Mouse (Mus musculus) thymus, adult 18-20 months (tissue): ENCODE results near the gene Chchd3.

Experiments
- DNase-seq, 2 experiments: peaks; one replicate each; pipeline ENCODE4 v3.0.0; 2022; ENCODE audit warnings: mixed read lengths in 2 of 2

Gene Chchd3

DNA sequence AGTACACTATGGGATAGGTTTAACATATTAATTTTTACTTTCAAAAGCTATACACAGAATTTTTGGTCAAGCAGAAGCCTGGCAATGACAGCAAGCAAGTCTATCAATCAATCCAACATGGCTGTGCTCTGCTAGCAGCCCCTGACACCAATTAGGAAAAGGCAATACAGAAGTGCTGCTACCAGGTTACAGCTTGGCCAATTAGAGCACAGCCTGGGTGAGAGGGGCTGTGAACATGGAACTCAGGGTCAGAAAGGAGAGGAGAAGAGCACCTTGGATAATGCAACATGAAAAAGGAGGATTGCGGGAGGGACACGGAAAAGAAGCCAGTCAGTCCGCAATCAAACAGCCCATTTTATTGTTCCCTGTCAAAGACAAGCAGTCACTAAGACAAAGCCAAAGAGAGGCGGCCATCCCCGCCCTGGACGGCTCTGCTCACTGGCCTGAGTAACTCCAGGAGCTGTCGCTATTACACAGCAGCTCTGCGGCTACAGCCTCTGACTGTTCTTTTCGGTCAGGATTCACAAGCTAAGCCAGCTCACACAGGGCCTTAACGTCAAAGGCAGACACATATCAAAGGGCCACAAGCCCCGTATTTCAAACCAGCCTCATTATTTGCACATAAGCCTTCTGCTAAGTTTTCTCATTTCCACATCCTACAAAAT, 128.8 kb downstream of the Chchd3 start:
- no peak for DNase-seq

DNA sequence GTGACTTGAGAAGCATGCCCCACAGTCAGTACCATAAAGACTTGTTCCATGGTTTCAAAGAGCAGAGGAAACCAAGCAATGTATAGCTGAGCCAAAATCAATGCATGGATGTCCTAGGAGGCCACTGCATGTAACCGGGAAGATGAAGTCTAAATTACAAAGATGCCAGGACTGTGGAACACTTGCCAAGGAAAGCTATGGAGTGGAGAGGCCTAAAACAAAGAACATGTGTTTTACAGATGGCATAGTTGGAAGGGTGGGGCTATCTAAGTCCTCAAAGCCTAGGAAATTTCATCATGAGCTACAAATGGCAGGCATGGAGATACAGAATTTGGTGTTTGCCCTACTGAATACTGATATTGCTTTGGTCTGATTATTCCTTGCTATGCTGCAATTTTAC, 137.7 kb downstream of the Chchd3 start:
- no peak for DNase-seq

DNA sequence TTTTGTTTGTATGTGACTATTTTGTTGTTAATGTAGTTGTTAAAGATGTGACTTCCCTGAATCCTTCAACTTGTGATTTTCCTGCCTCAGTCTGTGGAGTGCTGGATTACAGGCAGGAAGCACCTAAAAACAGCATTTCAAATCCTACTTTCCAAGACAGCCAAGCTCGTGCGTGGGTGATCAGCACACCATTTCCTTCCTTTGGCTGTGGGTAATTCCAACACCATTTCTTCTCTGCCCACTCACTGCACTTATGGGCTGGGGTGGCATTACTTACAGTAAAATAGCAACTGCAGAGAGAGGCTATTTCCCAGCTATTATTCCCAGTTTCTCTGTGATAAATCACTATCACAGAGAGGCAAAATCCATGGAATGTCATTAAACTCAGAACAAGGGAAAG, 140.0 kb downstream of the Chchd3 start:
- no peak for DNase-seq

DNA sequence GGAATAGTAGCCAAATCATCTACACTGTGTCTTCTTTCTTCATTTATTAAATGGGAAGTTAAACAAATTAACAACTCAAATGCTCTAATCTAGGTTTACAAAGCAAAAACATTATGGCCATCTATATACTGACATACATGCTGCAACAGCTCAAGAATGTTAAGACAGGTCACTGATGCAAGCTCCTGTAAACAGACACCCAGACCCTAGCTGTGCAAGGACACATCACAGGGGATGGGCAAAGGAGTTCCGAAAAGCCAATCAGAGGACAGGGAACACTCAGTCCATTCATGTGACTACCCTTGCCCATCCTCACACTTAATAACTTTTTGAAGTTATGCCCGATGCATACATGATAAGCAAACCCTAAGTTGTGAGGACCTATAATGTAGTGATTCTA, 149.4 kb downstream of the Chchd3 start:
- no peak for DNase-seq

DNA sequence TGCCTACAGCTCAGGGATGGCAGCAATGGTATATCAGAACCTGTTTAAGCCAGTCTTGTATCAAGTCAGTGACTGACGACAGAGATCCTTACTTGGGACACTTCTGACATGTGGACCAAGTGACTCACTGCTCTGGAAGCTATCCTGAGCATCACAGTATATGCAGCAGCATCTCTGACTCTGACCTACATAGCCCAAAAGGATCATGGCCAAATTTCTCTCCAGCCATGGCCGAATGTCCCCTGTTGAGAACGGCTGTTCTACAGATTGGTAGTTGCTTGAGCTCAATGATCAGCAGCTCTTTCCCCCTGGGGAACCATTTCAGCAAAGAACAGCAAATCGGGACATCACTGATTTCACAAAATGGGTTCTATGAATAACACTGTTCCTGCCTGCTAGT, 161.0 kb downstream of the Chchd3 start:
- no peak for DNase-seq

DNA sequence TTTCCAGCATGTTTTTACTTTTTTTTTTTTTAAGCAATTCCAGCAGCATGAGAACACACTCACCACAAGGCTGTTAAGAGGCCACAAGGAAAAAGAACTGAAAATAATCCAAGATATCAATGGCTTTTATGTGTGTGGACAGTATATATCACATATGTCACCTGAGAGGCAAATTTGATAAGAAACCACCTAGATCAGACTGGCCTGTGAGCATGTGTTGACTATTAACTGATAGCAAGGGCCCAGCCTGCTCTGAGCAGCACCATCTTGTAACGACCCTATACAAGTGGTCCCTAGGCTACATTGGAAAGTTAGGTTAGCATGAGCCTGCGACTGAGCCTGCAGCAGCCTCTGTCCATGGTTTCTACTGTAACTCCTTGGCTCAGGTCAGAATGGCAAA, 166.0 kb downstream of the Chchd3 start:
- DNase-seq: no peak

DNA sequence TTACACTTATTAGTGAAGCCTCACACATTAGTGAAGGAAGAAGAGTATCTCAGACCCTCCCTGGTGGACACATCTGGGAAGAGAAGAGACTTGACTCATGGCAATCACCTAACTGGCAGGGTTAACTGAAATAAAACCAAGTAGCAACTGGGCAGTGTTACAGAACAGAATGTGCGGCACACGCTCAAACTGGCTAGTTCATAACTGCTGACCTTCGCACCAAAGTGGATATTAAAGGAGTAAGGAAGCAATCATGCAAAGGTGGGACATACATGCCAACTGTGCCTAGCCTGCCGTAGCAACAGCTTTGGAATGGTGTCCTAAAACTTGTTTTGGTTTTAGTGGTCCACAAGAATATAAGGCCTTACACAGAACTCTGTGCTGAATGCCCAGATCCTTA, 169.3 kb downstream of the Chchd3 start:
- no peak for DNase-seq

DNA sequence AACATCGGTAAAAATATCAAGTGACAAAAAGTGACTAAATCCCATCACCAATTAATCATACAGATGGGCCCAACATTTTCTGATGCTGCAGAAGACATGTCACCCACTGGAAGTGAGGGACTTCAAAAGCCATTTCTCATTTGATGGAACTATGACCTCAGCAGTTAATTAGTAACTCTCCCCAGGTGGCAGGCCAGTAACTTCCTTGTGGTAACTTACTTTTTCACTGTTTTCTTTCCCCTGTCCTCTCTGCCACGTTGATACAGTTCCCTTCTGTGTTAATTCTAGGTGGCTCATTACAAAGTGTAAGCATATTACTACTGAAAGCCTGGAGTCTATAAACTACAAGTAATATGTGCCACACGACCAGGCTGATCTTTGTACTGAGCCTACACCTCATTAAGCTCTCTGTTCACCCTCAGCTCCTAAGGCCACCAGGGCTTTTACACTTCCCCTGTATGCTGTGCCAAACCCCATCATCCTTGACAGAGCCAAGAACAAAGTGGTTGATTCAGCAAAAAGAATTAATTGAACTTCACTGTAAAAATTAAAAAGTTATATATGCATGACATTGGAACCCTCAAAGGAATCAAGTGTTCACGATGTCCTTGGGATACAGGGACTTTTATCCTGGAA, 171.0 kb downstream of the Chchd3 start:
- DNase-seq: no peak

DNA sequence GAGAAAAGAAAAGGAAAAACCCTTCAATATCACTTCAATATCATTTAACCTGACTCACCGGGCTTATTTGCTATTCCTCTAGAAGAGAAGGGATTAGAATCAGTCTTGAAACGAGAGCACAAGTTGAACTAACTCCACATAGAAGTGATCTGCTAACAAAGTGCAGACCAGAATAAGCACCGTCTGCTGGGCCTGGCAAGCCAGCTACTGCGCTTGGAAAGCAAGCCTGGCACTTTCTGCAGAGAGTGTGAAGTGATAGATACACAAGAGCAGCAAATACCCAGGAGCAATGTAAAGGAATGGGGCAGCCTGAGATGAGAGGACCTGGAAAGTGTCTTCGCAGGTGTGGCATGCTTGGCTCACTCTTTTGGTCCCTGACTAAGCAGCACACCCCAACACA, 181.5 kb downstream of the Chchd3 start:
- DNase-seq: no peak

DNA sequence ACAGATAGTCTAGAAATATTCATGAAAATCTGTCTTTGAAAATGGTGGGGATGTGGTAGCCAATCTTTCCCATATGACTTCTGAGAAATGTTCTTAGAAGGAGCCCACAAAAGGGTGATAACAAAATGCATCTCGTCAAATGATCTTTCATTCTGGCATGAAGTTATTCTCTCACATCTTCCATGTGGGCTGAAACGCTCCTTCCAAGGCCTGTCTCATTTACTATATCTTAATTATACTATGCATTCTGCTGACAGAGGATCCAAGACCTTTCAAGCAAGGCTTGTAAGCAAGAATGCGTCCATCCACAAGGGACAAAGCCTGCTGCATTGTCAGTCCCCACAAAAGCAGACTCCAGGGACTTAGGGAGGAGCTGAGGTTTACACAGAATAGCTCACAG, 185.9 kb downstream of the Chchd3 start:
- DNase-seq: no peak

DNA sequence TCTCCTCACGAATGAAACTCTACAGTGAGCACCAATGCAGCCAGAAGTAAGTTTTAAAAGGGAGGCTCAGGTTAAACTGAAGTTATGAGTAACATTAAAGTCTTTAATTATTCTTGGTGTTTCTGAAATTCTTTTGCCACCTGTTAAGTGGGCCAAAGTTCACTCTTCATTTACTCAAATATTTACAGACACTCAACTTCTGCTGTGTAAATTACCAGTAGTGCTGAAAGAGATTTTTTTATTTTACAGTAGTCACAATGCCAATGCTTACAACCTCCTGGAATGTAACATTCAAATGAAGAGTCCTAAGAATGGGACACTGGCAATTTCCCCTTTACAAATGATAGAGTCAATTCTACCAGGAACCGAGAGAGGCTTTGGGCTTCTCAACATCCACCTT, 187.3 kb downstream of the Chchd3 start:
- no peak for DNase-seq

DNA sequence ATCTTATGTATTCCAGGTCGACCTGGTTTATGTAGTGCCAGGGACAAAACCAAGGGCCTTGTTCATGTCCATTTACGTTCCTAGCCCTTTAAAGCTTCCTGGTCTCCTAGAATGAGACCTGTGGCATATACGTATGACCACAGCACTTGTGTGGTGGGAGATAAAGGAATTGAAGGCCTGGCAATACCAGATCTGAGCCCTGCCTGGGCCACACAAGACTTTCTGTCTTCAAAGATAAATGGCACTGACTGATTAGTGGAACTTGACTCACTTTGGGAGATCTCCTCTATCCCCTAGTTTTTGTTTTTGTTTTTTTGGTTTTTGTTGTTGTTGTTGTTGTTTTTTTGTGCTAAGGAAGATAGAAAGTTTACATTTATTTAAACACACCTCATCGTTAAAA, 209.1 kb downstream of the Chchd3 start:
- no peak for DNase-seq

DNA sequence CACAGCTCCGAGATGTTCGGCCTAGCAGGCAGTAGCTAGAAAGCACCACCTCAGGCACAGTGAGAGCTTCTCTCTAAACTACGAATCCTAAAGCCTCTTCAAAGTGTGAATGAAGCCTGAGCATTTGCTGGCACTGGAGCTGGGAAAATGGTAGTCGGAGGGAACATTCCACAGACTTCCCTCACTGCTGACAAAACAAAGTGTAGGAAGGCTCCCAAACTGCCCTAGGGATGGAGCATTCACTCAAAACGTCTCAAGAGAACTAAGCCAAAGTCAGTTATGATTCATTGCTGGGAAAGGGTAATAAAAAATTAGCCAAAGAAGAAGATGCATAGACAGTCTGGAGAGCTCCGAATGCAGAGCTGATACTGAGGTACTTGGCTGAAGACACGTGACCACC, 211.1 kb downstream of the Chchd3 start:
- DNase-seq: no peak

DNA sequence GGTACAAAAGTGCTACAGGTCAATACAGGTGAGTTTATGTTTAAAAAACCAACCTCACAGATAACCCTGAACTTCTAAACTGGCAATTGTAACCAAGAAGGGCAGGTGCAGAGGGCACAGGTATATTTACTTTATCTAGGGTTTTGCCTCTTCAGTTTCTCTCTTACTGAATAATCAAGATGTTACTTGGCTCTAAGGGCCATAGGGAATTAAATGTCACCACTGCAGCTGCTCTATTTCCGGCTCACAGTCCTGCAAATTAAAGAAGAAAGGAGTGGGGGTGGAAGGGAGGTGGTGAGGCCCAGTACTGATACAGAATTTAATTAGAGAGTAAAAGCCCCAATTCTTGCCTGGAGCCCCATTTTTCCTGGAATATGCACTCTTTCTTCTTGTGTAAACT, 214.6 kb downstream of the Chchd3 start:
- DNase-seq: no peak

DNA sequence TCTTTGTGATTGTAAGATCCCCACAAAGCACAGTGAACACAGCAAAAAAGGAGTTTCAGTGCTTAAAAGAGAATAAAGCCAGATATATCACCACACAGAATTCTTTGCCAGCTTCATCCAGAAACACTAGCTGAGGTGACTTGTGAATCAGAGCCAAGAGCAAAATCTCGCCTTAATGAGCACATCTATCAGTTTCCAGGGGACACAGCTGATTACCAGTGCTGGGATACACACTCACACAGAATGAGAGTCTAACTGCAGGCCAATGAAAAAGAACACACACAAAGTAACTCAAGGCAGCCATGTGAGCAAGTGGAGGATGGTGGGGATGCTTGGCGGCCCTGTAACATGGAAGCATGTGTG, 222.1 kb downstream of the Chchd3 start:
- no peak for DNase-seq

DNA sequence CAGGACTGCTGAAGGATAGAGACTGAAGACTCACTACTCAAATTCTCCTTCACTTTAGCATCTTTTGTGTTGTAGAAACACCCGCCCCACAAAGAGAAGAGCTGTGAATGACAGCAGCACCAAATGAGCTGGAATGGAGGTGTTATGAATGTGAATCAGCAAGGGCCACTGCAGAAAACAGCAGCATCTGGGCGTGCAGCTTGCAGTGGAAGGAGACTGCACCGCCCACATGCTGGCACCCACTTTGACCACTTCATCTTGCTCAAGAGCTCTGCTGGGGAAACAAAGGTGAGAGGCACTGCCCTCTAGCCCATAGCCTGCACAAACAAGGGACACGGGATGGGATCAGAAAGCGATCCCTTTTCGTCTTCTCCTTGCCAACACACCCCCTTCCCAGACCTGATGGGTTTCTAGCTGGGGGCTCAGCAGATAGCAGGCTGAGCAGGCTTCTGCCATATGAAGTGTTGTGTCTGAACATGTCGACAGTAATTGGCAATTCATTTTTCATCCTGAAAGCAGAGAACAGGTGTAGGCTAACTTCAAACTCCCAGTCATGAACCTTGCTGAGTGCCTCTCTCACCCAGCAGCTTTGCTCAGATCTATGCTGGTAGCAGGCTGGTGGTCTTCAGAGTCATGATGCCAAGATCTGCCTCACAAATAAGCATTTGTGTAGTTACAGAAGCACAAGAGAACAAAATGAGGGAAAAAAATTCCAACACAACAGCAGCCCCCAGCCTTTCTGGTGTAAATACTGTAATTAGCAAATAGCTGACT, 222.7 kb downstream of the Chchd3 start:
- DNase-seq: no peak

DNA sequence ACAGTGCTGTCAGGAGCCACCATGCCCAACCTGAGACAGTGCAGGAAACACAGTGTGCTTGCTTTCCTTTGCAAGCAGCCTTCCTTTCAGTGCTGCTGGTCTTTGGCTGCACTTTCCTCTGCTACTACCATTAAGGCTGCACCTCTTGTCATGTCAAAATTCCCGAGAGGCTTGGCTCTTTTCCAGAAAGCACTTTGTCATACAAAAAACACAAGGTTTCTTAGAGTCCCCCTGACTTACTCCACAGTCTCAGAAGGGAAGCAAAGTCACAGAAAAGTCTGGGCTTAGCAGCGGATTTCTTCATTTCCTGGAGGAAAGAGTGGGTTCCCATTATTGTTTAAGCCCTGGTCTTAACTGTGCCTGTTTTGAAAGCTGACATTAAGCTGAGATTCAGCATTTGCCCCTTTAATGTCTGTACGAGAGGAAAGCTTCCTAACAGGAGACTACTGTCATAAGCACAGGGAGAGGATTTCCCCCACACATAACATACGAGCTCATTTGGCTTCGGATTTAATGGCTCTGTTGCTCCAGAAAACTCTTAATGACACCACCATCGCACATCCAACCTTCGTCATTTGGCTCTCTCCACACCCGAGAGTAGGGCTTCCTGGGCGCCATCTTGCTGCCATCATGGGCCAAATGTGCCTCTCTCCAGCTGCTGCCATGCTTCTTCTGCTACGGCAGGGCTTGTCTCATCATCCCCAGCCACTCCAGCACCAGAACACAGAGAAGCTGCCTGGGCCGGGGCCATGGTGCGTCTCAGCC, 236.0 kb downstream of the Chchd3 start:
- DNase-seq: no peak

DNA sequence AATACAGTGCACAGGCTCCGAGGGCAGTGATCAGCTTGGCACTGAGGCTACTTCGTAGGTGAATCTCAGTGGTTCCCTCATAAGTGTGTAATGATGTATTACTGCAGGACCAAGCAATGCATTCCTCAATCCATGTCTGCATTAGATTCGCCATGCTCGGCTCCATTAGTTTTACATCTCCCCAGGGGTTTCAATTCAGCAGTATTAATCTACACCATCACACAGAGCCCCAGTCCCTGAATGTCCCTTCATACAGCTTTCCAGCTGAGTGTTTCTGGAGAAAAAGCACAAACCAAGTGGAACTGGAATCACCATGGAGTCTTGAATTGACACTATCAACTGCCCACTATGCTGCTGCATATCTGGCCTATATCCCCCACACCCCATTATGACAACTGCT, 241.1 kb downstream of the Chchd3 start:
- no peak for DNase-seq

DNA sequence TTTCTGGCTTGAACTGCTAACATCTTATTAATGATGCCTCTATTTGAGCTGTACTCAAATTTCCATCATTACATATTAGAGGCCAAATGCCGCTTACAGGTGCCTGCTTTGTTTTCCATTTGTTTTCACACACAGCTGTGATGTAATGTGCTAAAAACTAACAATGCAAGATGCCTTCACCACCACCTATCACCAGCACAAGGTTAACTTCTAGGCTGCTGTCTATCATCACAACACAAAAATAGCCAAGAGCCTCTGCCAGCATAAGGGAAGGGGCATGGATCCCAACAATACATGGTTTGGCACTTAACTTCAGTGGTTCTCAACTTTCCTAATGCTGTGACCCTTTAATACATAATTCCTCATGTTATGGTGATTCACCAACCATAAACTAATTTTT, 251.3 kb downstream of the Chchd3 start:
- DNase-seq: no peak

DNA sequence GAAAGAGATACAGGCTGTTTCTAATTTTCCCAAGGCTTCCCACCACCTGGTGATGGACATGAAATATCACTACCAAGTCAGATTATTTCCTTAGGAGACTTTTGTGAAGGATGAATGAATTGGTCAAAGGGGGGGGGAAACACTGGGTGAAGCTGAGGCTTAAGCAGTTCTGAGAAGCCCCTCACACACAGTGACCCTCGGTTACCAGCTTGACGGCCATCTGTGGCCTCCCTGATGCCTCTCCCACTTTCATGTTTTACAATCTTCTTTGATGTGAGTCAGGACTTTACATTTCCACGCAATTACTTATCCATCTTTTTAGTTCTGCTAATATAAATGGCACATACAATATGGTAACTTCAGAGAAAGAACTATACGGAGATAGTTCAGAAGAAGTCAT, 252.3 kb downstream of the Chchd3 start:
- DNase-seq: no peak

DNA sequence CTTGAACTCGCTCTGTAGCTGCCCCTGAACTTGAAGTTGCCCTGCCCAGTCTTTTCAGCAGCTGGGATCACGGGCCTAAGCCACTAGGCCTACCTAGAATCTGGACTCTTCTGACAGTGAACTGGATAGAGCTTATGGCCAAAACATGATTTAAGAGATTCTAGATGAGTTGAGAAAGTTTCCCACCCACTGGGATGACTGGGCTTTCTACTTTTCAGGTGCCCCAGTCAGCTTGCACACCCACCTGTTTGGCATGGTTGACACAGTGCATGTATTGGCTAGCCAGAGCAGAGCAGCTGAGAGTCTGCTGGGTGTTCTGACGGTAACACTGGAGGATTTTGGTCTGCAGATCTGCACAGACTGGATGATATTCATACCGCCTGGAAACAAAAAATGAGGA, 256.4 kb downstream of the Chchd3 start:
- DNase-seq: no peak

DNA sequence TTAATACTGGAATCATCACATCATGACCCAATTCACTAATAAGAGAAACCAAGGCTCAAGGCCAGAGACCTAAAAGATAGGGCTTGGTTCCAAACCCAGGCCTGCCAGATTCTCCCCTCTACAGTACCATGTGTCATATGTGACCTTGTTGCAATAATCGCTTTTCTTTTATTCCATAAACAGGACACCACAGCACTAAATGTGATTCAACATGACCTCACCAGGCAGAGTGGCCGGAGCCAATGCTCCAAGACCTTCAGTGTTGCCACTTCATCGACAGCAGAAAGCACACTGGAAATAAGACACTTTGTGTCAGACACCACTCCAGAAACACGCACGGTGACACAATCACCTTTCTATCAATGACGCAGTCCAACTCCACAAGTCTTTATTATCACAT, 258.3 kb downstream of the Chchd3 start:
- no peak for DNase-seq

DNA sequence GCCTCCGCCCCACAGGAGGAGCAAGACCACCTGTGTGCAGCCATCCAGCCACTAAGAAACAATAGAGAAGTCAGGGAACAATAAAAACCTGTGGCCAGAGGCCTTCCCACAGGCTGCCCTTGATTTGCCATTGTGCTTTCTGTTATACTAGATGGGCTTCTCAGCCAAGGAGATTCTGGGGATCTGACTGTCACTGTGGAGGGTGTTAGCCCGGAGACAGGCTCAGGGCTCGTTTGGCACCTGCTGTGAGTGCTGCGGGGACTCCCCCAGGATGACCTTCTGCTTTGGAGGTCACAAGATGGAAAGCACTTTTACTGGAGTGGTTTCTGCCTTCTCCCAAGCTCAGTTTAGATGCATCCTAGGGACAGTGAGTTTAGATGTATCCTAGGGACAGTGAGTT, 262.5 kb downstream of the Chchd3 start:
- DNase-seq: no peak
